Mouse (Mus musculus) hindbrain, postnatal 0 days (tissue): ENCODE results near the gene Shroom3. TPM values are rescaled to one million over a fixed set of nuclear protein-coding genes. Genes with fewer than 3 reads are reported as not detected.

ENCODE experiments used
- ATAC-seq: fragments of 200-750 bp; cut with Nextera tagmentation; 2 replicates; pipeline ENCODE4 v1.8.0; 2017; ENCODE audit warnings: mild to moderate bottlenecking, moderate TSS enrichment, moderate library complexity
- DNase-seq: peaks from one replicate; pipeline ENCODE4 v3.0.0-alpha.2; 2015; ENCODE audit warnings: low spot score
- H3K27ac ChIP-seq: fragments of 300-500 bp; sonication (generic); 2 replicates; pipeline ENCODE4 v1.5.1; 2014; ENCODE audit warnings: mild to moderate bottlenecking
- H3K27me3 ChIP-seq: fragments of 300-500 bp; sonication (generic); 2 replicates; pipeline ENCODE4 v1.6.1; 2014; ENCODE audit warnings: low read length, mixed read lengths; ENCODE audit not compliant: insufficient read depth
- H3K36me3 ChIP-seq: fragments of 300-500 bp; sonication (generic); 2 replicates; pipeline ENCODE4 v1.6.1; 2014; ENCODE audit warnings: low read length, mixed read lengths; ENCODE audit not compliant: insufficient read depth
- H3K4me1 ChIP-seq: fragments of 300-500 bp; sonication (generic); 2 replicates; pipeline ENCODE4 v1.6.1; 2014; ENCODE audit warnings: antibody characterized with exemption, low read length, mixed read lengths; ENCODE audit not compliant: insufficient read depth
- H3K4me2 ChIP-seq: fragments of 300-500 bp; sonication (generic); 2 replicates; pipeline ENCODE4 v1.6.1; 2014; ENCODE audit warnings: low read depth, mild to moderate bottlenecking, low read length, moderate library complexity, mixed read lengths
- H3K4me3 ChIP-seq: fragments of 300-500 bp; sonication (generic); 2 replicates; pipeline ENCODE4 v1.5.1; 2014; ENCODE audit warnings: low read length
- H3K9ac ChIP-seq: fragments of 300-500 bp; sonication (generic); replicated peaks from 2 replicates; pipeline ENCODE4 v1.6.1; 2014; ENCODE audit warnings: mild to moderate bottlenecking, low read length, moderate library complexity, mixed read lengths
- H3K9me3 ChIP-seq: fragments of 300-500 bp; sonication (generic); 2 replicates; pipeline ENCODE4 v1.6.1; 2016; ENCODE audit warnings: low read length, mixed read lengths
- CTCF ChIP-seq: IDR thresholded peaks from 2 replicates; pipeline ENCODE4 v1.5.1; 2016; ENCODE audit warnings: antibody characterized with exemption, control low read depth, low read depth
- WGBS: fragments of 180-500 bp; shearing (Covaris S2); extraction: QIAGEN DNeasy Blood & Tissue Kit; methylation state at CpG from one replicate; pipeline ENCODE4 v1.1.7; 2014; 5-methylcytosine and 5-hydroxymethylcytosine counted together
- polyA plus RNA-seq: library from polyadenylated mRNA; unstranded; fragments of >200 nt; fragmentation: Nextera tagmentation; extraction: Ambion mirVana; gene quantifications from 2 replicates; pipeline ENCODE4 v1.2.1, GENCODE M21; 2015
- total RNA-seq: library from RNA; depleted of rRNA; stranded (reverse); fragments of >200 nt; gene quantifications from 2 replicates; pipeline ENCODE4 v1.2.3, GENCODE M21; 2014

Gene Shroom3
- total and polyA plus RNA-seq, 2 experiments from 2014 or later, result 1.1 to 9.7 TPM

- no peaks in the 10 kb centered on the region for H3K27me3 ChIP-seq
- no peaks in the 10 kb centered on the region for H3K36me3 ChIP-seq
- H3K4me3 ChIP-seq, result no peak overlapping the region
- no peaks in the 10 kb centered on the region for H3K9me3 ChIP-seq
- H3K27ac ChIP-seq, result no peak overlapping the region
- no peak overlapping the region for H3K4me2 ChIP-seq
- WGBS, result 34% methylated on average over 7 of the region's 7 CpGs
- ATAC-seq, result no peak
- H3K9ac ChIP-seq, result no peak overlapping the region
- TF ChIP-seq CTCF, result no peak
- peak; percentile 51 for DNase-seq
- peaks cover 24% of the 10 kb centered on the region for H3K4me1 ChIP-seq
These were observed 173.9 kb downstream of the Shroom3 start for GRCm38 (mm10) chr5:92857177-92857576.

- H3K4me1 ChIP-seq, result peaks cover 24% of the 10 kb centered on the region
- ATAC-seq (no peak), DNase-seq (no peak)
- WGBS, result 92% methylated on average over 3 of the region's 3 CpGs
- no peak for TF ChIP-seq CTCF
- no peaks in the 10 kb centered on the region for H3K36me3 ChIP-seq
- H3K27ac ChIP-seq, result no peak overlapping the region
- no peak overlapping the region for H3K4me2 ChIP-seq
- no peaks in the 10 kb centered on the region for H3K9me3 ChIP-seq
- no peaks in the 10 kb centered on the region for H3K27me3 ChIP-seq
- H3K9ac ChIP-seq, result no peak overlapping the region
- H3K4me3 ChIP-seq, result no peak overlapping the region
These were observed 174.9 kb downstream of the Shroom3 start for GRCm38 (mm10) chr5:92858104-92858503.

- no peak overlapping the region for H3K4me3 ChIP-seq
- DNase-seq (no peak), ATAC-seq (no peak)
- 96% methylated on average over 4 of the region's 4 CpGs for WGBS
- no peak for TF ChIP-seq CTCF
- no peak overlapping the region for H3K9ac ChIP-seq
- H3K27ac ChIP-seq, result no peak overlapping the region
- peaks cover 24% of the 10 kb centered on the region for H3K4me1 ChIP-seq
- H3K4me2 ChIP-seq, result no peak overlapping the region
- no peaks in the 10 kb centered on the region for H3K36me3 ChIP-seq
- no peaks in the 10 kb centered on the region for H3K9me3 ChIP-seq
- H3K27me3 ChIP-seq, result no peaks in the 10 kb centered on the region
These were observed 175.3 kb downstream of the Shroom3 start for GRCm38 (mm10) chr5:92858576-92858975.

GRCm38 (mm10) chr5:92861416-92862112, 178.3 kb downstream of the Shroom3 start:
- WGBS, result 49% methylated on average over 10 of the region's 10 CpGs
- no peak for TF ChIP-seq CTCF
- Histone ChIP-seq H3K4me1 (peaks cover 23% of the 10 kb centered on the region), H3K27me3 (no peaks in the 10 kb centered on the region), H3K4me2 (no peak overlapping the region), H3K9me3 (no peaks in the 10 kb centered on the region), H3K9ac (no peak overlapping the region), H3K36me3 (no peaks in the 10 kb centered on the region), H3K27ac (0 out of 2 replicates have a peak overlapping the region, but pooled peaks have one; percentile 36), H3K4me3 (no peak overlapping the region)
- ATAC-seq (peak; percentile 80), DNase-seq (peak; percentile 76)

- Histone ChIP-seq H3K4me2 (no peak overlapping the region), H3K36me3 (no peaks in the 10 kb centered on the region), H3K9me3 (no peaks in the 10 kb centered on the region), H3K27me3 (no peaks in the 10 kb centered on the region), H3K4me3 (no peak overlapping the region), H3K9ac (no peak overlapping the region), H3K27ac (no peak overlapping the region), H3K4me1 (peaks cover 15% of the 10 kb centered on the region)
- 53% methylated on average over 4 of the region's 4 CpGs for WGBS
- TF ChIP-seq CTCF, result no peak
- no peak for DNase-seq
- no peak for ATAC-seq
These were observed 181.9 kb downstream of the Shroom3 start for GRCm38 (mm10) chr5:92865090-92865489.

- Histone ChIP-seq H3K4me3 (no peak overlapping the region), H3K9me3 (0 out of 2 replicates have a peak, but pooled peaks cover 2% of the 10 kb centered on the region)
- WGBS, result 89% methylated on average over 8 of the region's 8 CpGs
These were observed 183.3 kb downstream of the Shroom3 start for GRCm38 (mm10) chr5:92866546-92866945.

GRCm38 (mm10) chr5:92867253-92867652, 184.0 kb downstream of the Shroom3 start:
- Histone ChIP-seq H3K9me3 (0 out of 2 replicates have a peak, but pooled peaks cover 2% of the 10 kb centered on the region), H3K4me2 (no peak overlapping the region), H3K9ac (no peak overlapping the region), H3K4me1 (peaks cover 7% of the 10 kb centered on the region; the same call in 1 of the 2 replicates), H3K4me3 (no peak overlapping the region), H3K27me3 (no peaks in the 10 kb centered on the region), H3K36me3 (no peaks in the 10 kb centered on the region), H3K27ac (no peak overlapping the region)
- ATAC-seq, result no peak
- WGBS, result 90% methylated on average over 4 of the region's 4 CpGs
- TF ChIP-seq CTCF, result no peak
- no peak for DNase-seq

More at GRCm38 (mm10) chr5:92866546-92866945, 183.3 kb downstream of the Shroom3 start:
- DNase-seq, result no peak
- no peaks in the 10 kb centered on the region for H3K36me3 ChIP-seq
- H3K9ac ChIP-seq, result no peak overlapping the region
- no peak for ATAC-seq
- H3K27me3 ChIP-seq, result no peaks in the 10 kb centered on the region
- no peak overlapping the region for H3K27ac ChIP-seq
- no peak overlapping the region for H3K4me2 ChIP-seq
- no peak for TF ChIP-seq CTCF
- peaks cover 11% of the 10 kb centered on the region for H3K4me1 ChIP-seq
